Mouse (Mus musculus): ENCODE measurements around the gene Gna15. TPM values are rescaled to one million over a fixed set of nuclear protein-coding genes. Genes with fewer than 3 reads are reported as not detected.

Gene Gna15
- total and polyA plus RNA-seq, 2 experiments from 2014 or later: 0.63 TPM; not detected in 1

- DNase-seq (ENCODE audit: low spot score) (peak; percentile 33), ATAC-seq (ENCODE audit: insufficient read depth, low read depth) (no peak)
- Histone ChIP-seq H3K4me2 (ENCODE audit: low read depth, low read length) (0 out of 2 replicates have a peak overlapping the region, but pooled peaks have one; percentile 35), H3K36me3 (replicated peaks; ENCODE audit: control insufficient read depth, insufficient read depth, low read length) (peaks cover 39% of the 10 kb centered on the region), H3K4me1 (ENCODE audit: control insufficient read depth, insufficient read depth) (peaks cover 37% of the 10 kb centered on the region), H3K27me3 (ENCODE audit: control insufficient read depth, insufficient read depth, low read length) (no peaks in the 10 kb centered on the region), H3K9ac (replicated peaks; ENCODE audit: low read depth, low read length) (no peak overlapping the region), H3K9me3 (replicated peaks; ENCODE audit: control insufficient read depth, low read length) (no peaks in the 10 kb centered on the region), H3K27ac (ENCODE audit: low read depth) (0 out of 2 replicates have a peak overlapping the region, but pooled peaks have one; percentile 47), H3K4me3 (ENCODE audit: low read depth, low read length) (no peak overlapping the region)
- 41% methylated on average over 10 of the region's 10 CpGs for WGBS
- TF ChIP-seq CTCF (IDR thresholded peaks at IDR 0.05; ENCODE audit: low read depth): peak; percentile 54
- TF ChIP-seq EP300 (IDR thresholded peaks at IDR 0.05; ENCODE audit: low read depth): no peak
These were observed 40.7 kb upstream of the Gna15 start for GRCm38 (mm10) chr10:81564734-81565133.

- Histone ChIP-seq H3K27ac (ENCODE audit: low read depth) (peak overlapping the region; percentile 47), H3K4me2 (ENCODE audit: low read depth, low read length) (peak overlapping the region; percentile 35), H3K9ac (replicated peaks; ENCODE audit: low read depth, low read length) (no peak overlapping the region), H3K4me1 (ENCODE audit: control insufficient read depth, insufficient read depth) (peaks cover 33% of the 10 kb centered on the region), H3K27me3 (ENCODE audit: control insufficient read depth, insufficient read depth, low read length) (no peaks in the 10 kb centered on the region), H3K9me3 (replicated peaks; ENCODE audit: control insufficient read depth, low read length) (no peaks in the 10 kb centered on the region), H3K36me3 (replicated peaks; ENCODE audit: control insufficient read depth, insufficient read depth, low read length) (peaks cover 39% of the 10 kb centered on the region), H3K4me3 (ENCODE audit: low read depth, low read length) (0 out of 2 replicates have a peak overlapping the region, but pooled peaks have one; percentile 2)
- ATAC-seq (ENCODE audit: insufficient read depth, low read depth) (peak; percentile 25), DNase-seq (ENCODE audit: low spot score) (peak; percentile 53)
- TF ChIP-seq EP300 (IDR thresholded peaks at IDR 0.05; ENCODE audit: low read depth): no peak
- TF ChIP-seq CTCF (IDR thresholded peaks at IDR 0.05; ENCODE audit: low read depth): no peak
- 2% methylated on average over 10 of the region's 10 CpGs for WGBS
These were observed 40.2 kb upstream of the Gna15 start for GRCm38 (mm10) chr10:81564216-81564615.

DNA sequence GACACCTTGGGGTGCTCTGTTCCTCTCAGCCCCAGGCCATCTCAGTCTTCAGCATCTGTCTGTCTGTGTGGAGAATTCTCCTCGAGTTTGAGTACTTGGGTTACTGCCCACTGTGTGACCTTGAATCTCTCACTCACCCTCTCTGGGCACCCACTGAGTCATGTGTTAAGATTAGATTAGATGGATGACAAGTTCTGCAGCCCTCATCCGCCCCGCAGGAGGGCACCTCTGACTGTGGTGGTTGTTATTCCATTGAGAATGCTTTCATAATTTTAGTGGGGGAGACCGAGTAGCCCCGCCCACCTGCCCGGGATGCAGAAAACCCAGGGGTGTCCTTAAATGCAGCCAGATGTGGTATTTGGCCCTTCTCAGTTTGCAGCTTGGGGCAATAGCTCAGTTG is 39.5 kb upstream of the Gna15 start:
- DNase-seq (ENCODE audit: low spot score) (no peak), ATAC-seq (ENCODE audit: insufficient read depth, low read depth) (no peak)
- whole genome bisulfite sequencing: 33% methylated on average over 6 of the region's 6 CpGs
- H3K4me3 ChIP-seq (ENCODE audit: low read depth, low read length): no peak overlapping the region
- H3K4me2 ChIP-seq (ENCODE audit: low read depth, low read length): peak overlapping the region; percentile 35; the same call in 1 of the 2 replicates
- TF ChIP-seq CTCF (IDR thresholded peaks at IDR 0.05; ENCODE audit: low read depth) (no peak), EP300 (IDR thresholded peaks at IDR 0.05; ENCODE audit: low read depth) (no peak)
- no peaks in the 10 kb centered on the region for H3K9me3 ChIP-seq (replicated peaks; ENCODE audit: control insufficient read depth, low read length)
- no peaks in the 10 kb centered on the region for H3K27me3 ChIP-seq (ENCODE audit: control insufficient read depth, insufficient read depth, low read length)
- H3K36me3 ChIP-seq (replicated peaks; ENCODE audit: control insufficient read depth, insufficient read depth, low read length): peaks cover 39% of the 10 kb centered on the region
- no peak overlapping the region for H3K9ac ChIP-seq (replicated peaks; ENCODE audit: low read depth, low read length)
- peaks cover 26% of the 10 kb centered on the region for H3K4me1 ChIP-seq (ENCODE audit: control insufficient read depth, insufficient read depth)
- H3K27ac ChIP-seq (ENCODE audit: low read depth): peak overlapping the region; percentile 47; the same call in 1 of the 2 replicates

DNA sequence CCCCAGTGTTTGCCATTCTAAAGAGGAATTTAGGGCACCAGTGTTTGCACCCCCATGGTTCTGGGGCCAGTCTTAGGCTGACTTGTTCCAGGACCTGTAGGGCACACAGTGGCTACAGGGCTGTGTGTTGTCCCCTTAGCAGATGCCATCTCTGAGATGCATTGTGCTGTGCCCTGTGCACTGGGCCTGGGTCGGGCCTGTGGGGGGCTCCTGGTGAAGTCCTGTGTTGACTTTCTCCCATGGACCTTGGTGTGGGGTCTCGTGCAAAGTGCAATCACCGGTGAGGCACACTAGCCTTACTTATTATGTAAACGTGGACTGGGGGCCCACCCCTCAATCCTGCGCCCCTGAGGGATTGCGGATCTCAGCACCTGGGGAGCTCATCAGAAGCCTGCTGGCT is 38.4 kb upstream of the Gna15 start:
- Histone ChIP-seq H3K27ac (ENCODE audit: low read depth) (no peak overlapping the region), H3K27me3 (ENCODE audit: control insufficient read depth, insufficient read depth, low read length) (no peaks in the 10 kb centered on the region), H3K9me3 (replicated peaks; ENCODE audit: control insufficient read depth, low read length) (no peaks in the 10 kb centered on the region), H3K4me2 (ENCODE audit: low read depth, low read length) (no peak overlapping the region), H3K4me1 (ENCODE audit: control insufficient read depth, insufficient read depth) (peaks cover 23% of the 10 kb centered on the region), H3K4me3 (ENCODE audit: low read depth, low read length) (no peak overlapping the region), H3K36me3 (replicated peaks; ENCODE audit: control insufficient read depth, insufficient read depth, low read length) (peaks cover 39% of the 10 kb centered on the region), H3K9ac (replicated peaks; ENCODE audit: low read depth, low read length) (peak overlapping the region; percentile 16; the same call in 1 of the 2 replicates)
- DNase-seq (ENCODE audit: low spot score) (no peak), ATAC-seq (ENCODE audit: insufficient read depth, low read depth) (no peak)
- no peak for TF ChIP-seq EP300 (IDR thresholded peaks at IDR 0.05; ENCODE audit: low read depth)
- TF ChIP-seq CTCF (IDR thresholded peaks at IDR 0.05; ENCODE audit: low read depth): no peak
- 78% methylated on average over 6 of the region's 6 CpGs for WGBS

- peak overlapping the region; percentile 97 for H3K4me3 ChIP-seq (ENCODE audit: low read depth, low read length)
- ATAC-seq (ENCODE audit: insufficient read depth, low read depth) (no peak), DNase-seq (ENCODE audit: low spot score) (peak; percentile 56)
- peak overlapping the region; percentile 95 for H3K27ac ChIP-seq (ENCODE audit: low read depth)
- peak overlapping the region; percentile 95 for H3K9ac ChIP-seq (replicated peaks; ENCODE audit: low read depth, low read length)
- H3K9me3 ChIP-seq (replicated peaks; ENCODE audit: control insufficient read depth, low read length): no peaks in the 10 kb centered on the region
- peaks cover 23% of the 10 kb centered on the region for H3K4me1 ChIP-seq (ENCODE audit: control insufficient read depth, insufficient read depth)
- H3K4me2 ChIP-seq (ENCODE audit: low read depth, low read length): peak overlapping the region; percentile 93
- TF ChIP-seq EP300 (IDR thresholded peaks at IDR 0.05; ENCODE audit: low read depth): no peak
- peaks cover 26% of the 10 kb centered on the region for H3K36me3 ChIP-seq (replicated peaks; ENCODE audit: control insufficient read depth, insufficient read depth, low read length)
- no peaks in the 10 kb centered on the region for H3K27me3 ChIP-seq (ENCODE audit: control insufficient read depth, insufficient read depth, low read length)
- 11% methylated on average over 16 of the region's 16 CpGs for WGBS
These were observed 36.9 kb upstream of the Gna15 start for GRCm38 (mm10) chr10:81560719-81561459.
